Mouse (Mus musculus) forebrain, embryonic 10.5 days (tissue): ENCODE measurements at regions not wholly inside any gene's neighbourhood (a gene's known extent, or its start where the extent isn't known, plus 50 kb on each side); places are given as distances from the start of the nearest gene placed in this dataset.

ENCODE experiments used
- DNase-seq: peaks from one replicate; pipeline ENCODE4 v3.0.0-alpha.2; 2017; ENCODE audit warnings: low spot score; ENCODE audit errors: extremely low spot score
- H3K27ac ChIP-seq: fragments of 300-500 bp; sonication (generic); 2 replicates; pipeline ENCODE4 v1.5.1; 2016; ENCODE audit warnings: mild to moderate bottlenecking
- H3K27me3 ChIP-seq: fragments of 300-500 bp; sonication (generic); 2 replicates; pipeline ENCODE4 v1.6.1; 2016; ENCODE audit warnings: mild to moderate bottlenecking; ENCODE audit not compliant: poor library complexity, severe bottlenecking
- H3K36me3 ChIP-seq: fragments of 300-500 bp; sonication (generic); replicated peaks from 2 replicates; pipeline ENCODE4 v1.6.1; 2016; ENCODE audit warnings: mild to moderate bottlenecking, moderate library complexity
- H3K4me1 ChIP-seq: fragments of 300-500 bp; sonication (generic); 2 replicates; pipeline ENCODE4 v1.6.1; 2016
- H3K4me3 ChIP-seq: fragments of 300-500 bp; sonication (generic); 2 replicates; pipeline ENCODE4 v1.5.1; 2016; ENCODE audit warnings: mild to moderate bottlenecking, moderate library complexity
- H3K9me3 ChIP-seq: fragments of 300-500 bp; sonication (generic); 2 replicates; pipeline ENCODE4 v1.6.1; 2016; ENCODE audit warnings: mild to moderate bottlenecking, moderate library complexity
- WGBS: fragments of 180-500 bp; shearing (Covaris S2); methylation state at CpG from one replicate; pipeline ENCODE4 v1.1.7; 2016; 5-methylcytosine and 5-hydroxymethylcytosine counted together

GRCm38 (mm10) chr3:143789932-143790570 lies 415.0 kb downstream of the Lmo4 start:
- 56% methylated on average over 8 of the region's 8 CpGs for WGBS
- H3K36me3 ChIP-seq: no peaks in the 10 kb centered on the region
- H3K9me3 ChIP-seq: no peaks in the 10 kb centered on the region
- DNase-seq: no peak
- H3K4me3 ChIP-seq: no peak overlapping the region
- H3K27ac ChIP-seq: no peak overlapping the region
- H3K4me1 ChIP-seq: peaks cover 12% of the 10 kb centered on the region
- H3K27me3 ChIP-seq: no peaks in the 10 kb centered on the region

GRCm38 (mm10) chr3:143786889-143787288 lies 418.1 kb downstream of the Lmo4 start:
- Histone ChIP-seq H3K9me3 (no peaks in the 10 kb centered on the region), H3K4me1 (peaks cover 12% of the 10 kb centered on the region), H3K27ac (no peak overlapping the region), H3K36me3 (no peaks in the 10 kb centered on the region), H3K4me3 (no peak overlapping the region), H3K27me3 (no peaks in the 10 kb centered on the region)
- DNase-seq: no peak
- 95% methylated on average over 8 of the region's 8 CpGs for WGBS

GRCm38 (mm10) chr3:143784353-143784791 lies 420.6 kb downstream of the Lmo4 start:
- Histone ChIP-seq H3K27ac (no peak overlapping the region), H3K4me1 (peaks cover under 1% of the 10 kb centered on the region; the same call in 1 of the 2 replicates), H3K36me3 (no peaks in the 10 kb centered on the region), H3K27me3 (no peaks in the 10 kb centered on the region), H3K4me3 (no peak overlapping the region), H3K9me3 (no peaks in the 10 kb centered on the region)
- WGBS: 87% methylated on average over 3 of the region's 3 CpGs
- DNase-seq: no peak

GRCm38 (mm10) chr3:143778161-143778560 lies 426.9 kb downstream of the Lmo4 start:
- no peaks in the 10 kb centered on the region for H3K9me3 ChIP-seq
- no peaks in the 10 kb centered on the region for H3K4me1 ChIP-seq
- H3K4me3 ChIP-seq: no peak overlapping the region
- no peak overlapping the region for H3K27ac ChIP-seq
- H3K36me3 ChIP-seq: no peaks in the 10 kb centered on the region
- no peak for DNase-seq
- WGBS: 74% methylated on average over 2 of the region's 2 CpGs
- H3K27me3 ChIP-seq: no peaks in the 10 kb centered on the region

GRCm38 (mm10) chr3:143759337-143759736 lies 445.7 kb downstream of the Lmo4 start:
- 90% methylated on average over 1 of the region's 1 CpGs for WGBS
- no peak for DNase-seq
- Histone ChIP-seq H3K27me3 (no peaks in the 10 kb centered on the region), H3K27ac (no peak overlapping the region), H3K36me3 (no peaks in the 10 kb centered on the region), H3K9me3 (no peaks in the 10 kb centered on the region), H3K4me3 (no peak overlapping the region), H3K4me1 (no peaks in the 10 kb centered on the region)

GRCm38 (mm10) chr3:143753197-143753596 lies 451.8 kb downstream of the Lmo4 start:
- Histone ChIP-seq H3K36me3 (no peaks in the 10 kb centered on the region), H3K4me1 (no peaks in the 10 kb centered on the region), H3K4me3 (no peak overlapping the region), H3K27me3 (no peaks in the 10 kb centered on the region), H3K27ac (no peak overlapping the region), H3K9me3 (no peaks in the 10 kb centered on the region)
- WGBS: 83% methylated on average over 3 of the region's 3 CpGs
- DNase-seq: no peak

- H3K27ac ChIP-seq: no peak overlapping the region
- no peaks in the 10 kb centered on the region for H3K4me1 ChIP-seq
- no peaks in the 10 kb centered on the region for H3K36me3 ChIP-seq
- no peak overlapping the region for H3K4me3 ChIP-seq
- WGBS: 80% methylated on average over 1 of the region's 1 CpGs
- DNase-seq: no peak
- H3K9me3 ChIP-seq: no peaks in the 10 kb centered on the region
- no peaks in the 10 kb centered on the region for H3K27me3 ChIP-seq
These were observed 452.4 kb downstream of the Lmo4 start for GRCm38 (mm10) chr3:143752660-143753059.

- Histone ChIP-seq H3K36me3 (no peaks in the 10 kb centered on the region), H3K4me3 (no peak overlapping the region), H3K4me1 (no peaks in the 10 kb centered on the region), H3K9me3 (no peaks in the 10 kb centered on the region), H3K27ac (no peak overlapping the region), H3K27me3 (no peaks in the 10 kb centered on the region)
- DNase-seq: no peak
- WGBS: 92% methylated on average over 4 of the region's 4 CpGs
These were observed 454.9 kb downstream of the Lmo4 start for GRCm38 (mm10) chr3:143750128-143750527.

GRCm38 (mm10) chr3:143743649-143744048 lies 461.4 kb downstream of the Lmo4 start:
- H3K27ac ChIP-seq: no peak overlapping the region
- H3K4me3 ChIP-seq: no peak overlapping the region
- no peaks in the 10 kb centered on the region for H3K27me3 ChIP-seq
- H3K4me1 ChIP-seq: peaks cover 6% of the 10 kb centered on the region; the same call in 1 of the 2 replicates
- no peaks in the 10 kb centered on the region for H3K9me3 ChIP-seq
- H3K36me3 ChIP-seq: no peaks in the 10 kb centered on the region
- 80% methylated on average over 7 of the region's 7 CpGs for WGBS
- DNase-seq: no peak

GRCm38 (mm10) chr3:143742786-143743571 lies 462.0 kb downstream of the Lmo4 start:
- WGBS: 73% methylated on average over 17 of the region's 17 CpGs
- Histone ChIP-seq H3K27me3 (no peaks in the 10 kb centered on the region), H3K27ac (no peak overlapping the region), H3K4me1 (peaks cover 6% of the 10 kb centered on the region; the same call in 1 of the 2 replicates), H3K4me3 (no peak overlapping the region), H3K9me3 (no peaks in the 10 kb centered on the region), H3K36me3 (no peaks in the 10 kb centered on the region)
- no peak for DNase-seq

GRCm38 (mm10) chr3:143738676-143739075 lies 466.3 kb downstream of the Lmo4 start:
- no peaks in the 10 kb centered on the region for H3K9me3 ChIP-seq
- no peak overlapping the region for H3K27ac ChIP-seq
- H3K36me3 ChIP-seq: no peaks in the 10 kb centered on the region
- 73% methylated on average over 3 of the region's 3 CpGs for WGBS
- DNase-seq: no peak
- no peaks in the 10 kb centered on the region for H3K27me3 ChIP-seq
- no peak overlapping the region for H3K4me3 ChIP-seq
- peaks cover 6% of the 10 kb centered on the region; the same call in 1 of the 2 replicates for H3K4me1 ChIP-seq

- H3K4me1 ChIP-seq: no peaks in the 10 kb centered on the region
- H3K27ac ChIP-seq: no peak overlapping the region
- DNase-seq: no peak
- H3K36me3 ChIP-seq: no peaks in the 10 kb centered on the region
- H3K27me3 ChIP-seq: no peaks in the 10 kb centered on the region
- WGBS: 76% methylated on average over 6 of the region's 6 CpGs
- no peaks in the 10 kb centered on the region for H3K9me3 ChIP-seq
- H3K4me3 ChIP-seq: no peak overlapping the region
These were observed 467.2 kb downstream of the Lmo4 start for GRCm38 (mm10) chr3:143737844-143738243.

GRCm38 (mm10) chr3:143736651-143737398 lies 468.2 kb downstream of the Lmo4 start:
- no peak for DNase-seq
- WGBS: 90% methylated on average over 6 of the region's 6 CpGs
- Histone ChIP-seq H3K9me3 (no peaks in the 10 kb centered on the region), H3K27ac (no peak overlapping the region), H3K4me3 (no peak overlapping the region), H3K36me3 (no peaks in the 10 kb centered on the region), H3K27me3 (no peaks in the 10 kb centered on the region), H3K4me1 (no peaks in the 10 kb centered on the region)
